Mouse (Mus musculus) neural tube, embryonic 14.5 days (tissue): Measurements from ENCODE around the gene Gtf2ird2. TPM values are rescaled to one million over a fixed set of nuclear protein-coding genes. Genes with fewer than 3 reads are reported as not detected.

ENCODE experiments used
- ATAC-seq: fragments of 200-750 bp; cut with Nextera tagmentation; 2 replicates; pipeline ENCODE4 v1.8.0; 2017; ENCODE audit warnings: low read depth, mild to moderate bottlenecking, moderate TSS enrichment, moderate library complexity
- H3K27ac ChIP-seq: fragments of 300-500 bp; sonication (generic); 2 replicates; pipeline ENCODE4 v1.5.1; 2014; ENCODE audit warnings: low read depth, mild to moderate bottlenecking, control low read depth, low read length, moderate library complexity, mixed read lengths
- H3K27me3 ChIP-seq: fragments of 300-500 bp; sonication (generic); 2 replicates; pipeline ENCODE4 v1.6.1; 2014; ENCODE audit warnings: low read length; ENCODE audit not compliant: control insufficient read depth, insufficient read depth
- H3K36me3 ChIP-seq: fragments of 300-500 bp; sonication (generic); 2 replicates; pipeline ENCODE4 v1.6.1; 2014; ENCODE audit warnings: low read length, mixed read lengths; ENCODE audit not compliant: control insufficient read depth, insufficient read depth
- H3K4me1 ChIP-seq: fragments of 300-500 bp; sonication (generic); 2 replicates; pipeline ENCODE4 v1.6.1; 2014; ENCODE audit warnings: low read length; ENCODE audit not compliant: control insufficient read depth, insufficient read depth
- H3K4me2 ChIP-seq: fragments of 300-500 bp; sonication (generic); 2 replicates; pipeline ENCODE4 v1.6.1; 2014; ENCODE audit warnings: mild to moderate bottlenecking, low read depth, low read length, control low read depth
- H3K4me3 ChIP-seq: fragments of 300-500 bp; sonication (generic); 2 replicates; pipeline ENCODE4 v1.5.1; 2014; ENCODE audit warnings: low read depth, low read length, control low read depth, mixed read lengths
- H3K9ac ChIP-seq: fragments of 300-500 bp; sonication (generic); replicated peaks from 2 replicates; pipeline ENCODE4 v1.6.1; 2014; ENCODE audit warnings: low read depth, mild to moderate bottlenecking, control low read depth, low read length, mixed read lengths
- H3K9me3 ChIP-seq: fragments of 300-500 bp; sonication (generic); 2 replicates; pipeline ENCODE4 v1.6.1; 2016; ENCODE audit warnings: low read length; ENCODE audit not compliant: control insufficient read depth
- WGBS: fragments of 180-500 bp; shearing (Covaris S2); extraction: QIAGEN DNeasy Blood & Tissue Kit; methylation state at CpG from one replicate; pipeline ENCODE4 v1.1.7; 2014; 5-methylcytosine and 5-hydroxymethylcytosine counted together
- polyA plus RNA-seq: library from polyadenylated mRNA; unstranded; fragments of >200 nt; fragmentation: Nextera tagmentation; extraction: Ambion mirVana; gene quantifications from 2 replicates; pipeline ENCODE4 v1.2.1, GENCODE M21; 2014

The Gtf2ird2 gene
- polyA plus RNA-seq, 1 experiment from 2014 or later, result 11.6 TPM

- Histone ChIP-seq H3K9ac (no peak overlapping the region), H3K27me3 (no peaks in the 10 kb centered on the region), H3K9me3 (no peaks in the 10 kb centered on the region), H3K4me2 (no peak overlapping the region), H3K4me3 (no peak overlapping the region), H3K36me3 (peaks cover 90% of the 10 kb centered on the region), H3K27ac (no peak overlapping the region), H3K4me1 (no peaks in the 10 kb centered on the region)
- ATAC-seq, result no peak
- 87% methylated on average over 9 of the region's 9 CpGs for WGBS
Observed at GRCm38 (mm10) chr5:134260001-134260636, 76.3 kb downstream of the Gtf2ird2 start.

GRCm38 (mm10) chr5:134265890-134266289 is 82.1 kb downstream of the Gtf2ird2 start:
- WGBS, result 92% methylated on average over 2 of the region's 2 CpGs
- no peak for ATAC-seq
- H3K4me2 ChIP-seq, result no peak overlapping the region
- H3K9ac ChIP-seq, result no peak overlapping the region
- no peaks in the 10 kb centered on the region for H3K9me3 ChIP-seq
- H3K27ac ChIP-seq, result no peak overlapping the region
- H3K27me3 ChIP-seq, result no peaks in the 10 kb centered on the region
- no peak overlapping the region for H3K4me3 ChIP-seq
- no peaks in the 10 kb centered on the region for H3K4me1 ChIP-seq
- peaks cover 84% of the 10 kb centered on the region for H3K36me3 ChIP-seq

GRCm38 (mm10) chr5:134266404-134266803 is 82.6 kb downstream of the Gtf2ird2 start:
- no peaks in the 10 kb centered on the region for H3K27me3 ChIP-seq
- no peak overlapping the region for H3K9ac ChIP-seq
- H3K27ac ChIP-seq, result no peak overlapping the region
- H3K4me1 ChIP-seq, result no peaks in the 10 kb centered on the region
- H3K36me3 ChIP-seq, result peaks cover 84% of the 10 kb centered on the region
- no peaks in the 10 kb centered on the region for H3K9me3 ChIP-seq
- ATAC-seq, result no peak
- WGBS, result 78% methylated on average over 18 of the region's 18 CpGs
- no peak overlapping the region for H3K4me2 ChIP-seq
- H3K4me3 ChIP-seq, result no peak overlapping the region

- H3K36me3 ChIP-seq, result peaks cover 86% of the 10 kb centered on the region
Observed at GRCm38 (mm10) chr5:134268751-134269150, 84.9 kb downstream of the Gtf2ird2 start.

GRCm38 (mm10) chr5:134269751-134270150 is 85.9 kb downstream of the Gtf2ird2 start:
- ATAC-seq, result no peak
- 87% methylated on average over 5 of the region's 5 CpGs for WGBS
- no peaks in the 10 kb centered on the region for H3K4me1 ChIP-seq
- H3K36me3 ChIP-seq, result peaks cover 84% of the 10 kb centered on the region
- no peaks in the 10 kb centered on the region for H3K27me3 ChIP-seq
- no peak overlapping the region for H3K27ac ChIP-seq
- no peak overlapping the region for H3K4me3 ChIP-seq
- no peaks in the 10 kb centered on the region for H3K9me3 ChIP-seq
- no peak overlapping the region for H3K4me2 ChIP-seq
- no peak overlapping the region for H3K9ac ChIP-seq

More at GRCm38 (mm10) chr5:134268751-134269150, 84.9 kb downstream of the Gtf2ird2 start:
- Histone ChIP-seq H3K4me1 (no peaks in the 10 kb centered on the region), H3K27me3 (no peaks in the 10 kb centered on the region), H3K4me3 (no peak overlapping the region), H3K9me3 (no peaks in the 10 kb centered on the region), H3K9ac (no peak overlapping the region), H3K27ac (no peak overlapping the region), H3K4me2 (no peak overlapping the region)
- ATAC-seq, result no peak
- 97% methylated on average over 8 of the region's 8 CpGs for WGBS

DNA sequence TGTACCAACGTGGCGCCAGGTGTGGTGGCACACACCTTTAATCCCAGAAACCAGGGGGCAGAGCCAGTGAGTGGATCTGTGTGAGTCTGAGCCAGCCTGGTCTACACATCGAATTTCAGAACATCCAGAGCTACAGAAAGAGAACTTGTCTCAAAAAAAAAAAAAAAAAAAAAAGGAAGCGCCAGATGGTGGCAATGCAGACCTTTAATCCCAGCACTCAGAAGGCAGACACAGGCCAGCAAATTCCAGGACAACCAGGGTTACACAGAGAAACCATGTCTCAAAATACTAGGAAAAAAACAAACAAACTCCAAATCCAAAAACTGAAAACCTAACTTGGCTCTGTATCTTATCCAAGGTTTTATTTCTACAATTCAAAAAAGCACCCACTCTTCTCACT is 86.7 kb downstream of the Gtf2ird2 start:
- Histone ChIP-seq H3K9ac (no peak overlapping the region), H3K4me2 (no peak overlapping the region), H3K27ac (no peak overlapping the region)

GRCm38 (mm10) chr5:134271421-134271820 is 87.6 kb downstream of the Gtf2ird2 start:
- no peaks in the 10 kb centered on the region for H3K4me1 ChIP-seq
- no peak for ATAC-seq
- no peaks in the 10 kb centered on the region for H3K27me3 ChIP-seq
- H3K36me3 ChIP-seq, result peaks cover 82% of the 10 kb centered on the region
- no peak overlapping the region for H3K4me2 ChIP-seq
- no peak overlapping the region for H3K4me3 ChIP-seq
- no peaks in the 10 kb centered on the region for H3K9me3 ChIP-seq
- H3K27ac ChIP-seq, result no peak overlapping the region
- no peak overlapping the region for H3K9ac ChIP-seq
- 90% methylated on average over 11 of the region's 11 CpGs for WGBS

More for the DNA sequence above, 86.7 kb downstream of the Gtf2ird2 start:
- Histone ChIP-seq H3K4me3 (no peak overlapping the region), H3K9me3 (no peaks in the 10 kb centered on the region), H3K36me3 (peaks cover 86% of the 10 kb centered on the region), H3K27me3 (no peaks in the 10 kb centered on the region), H3K4me1 (no peaks in the 10 kb centered on the region)
- 97% methylated on average over 4 of the region's 4 CpGs for WGBS
- ATAC-seq, result no peak

DNA sequence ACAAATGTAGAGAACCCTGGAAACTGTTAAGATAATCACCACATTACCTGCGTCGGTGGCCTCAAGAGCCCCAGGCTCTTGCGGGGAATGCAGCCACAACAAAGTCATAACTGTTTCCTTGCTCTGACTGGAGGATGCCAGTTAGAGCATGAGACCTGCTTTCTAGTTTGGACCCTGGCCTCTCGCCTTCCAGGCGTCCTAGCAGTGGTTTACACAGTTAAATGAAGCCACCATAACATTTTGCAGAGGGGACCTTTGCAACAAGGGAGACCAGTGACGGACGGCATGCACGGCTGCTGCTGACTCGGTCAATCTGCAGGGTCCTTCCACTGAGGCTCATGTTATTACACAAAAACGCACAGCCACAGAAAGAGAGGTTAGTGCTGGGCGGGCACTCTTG is 88.9 kb downstream of the Gtf2ird2 start:
- Histone ChIP-seq H3K4me3 (no peak overlapping the region), H3K4me2 (no peak overlapping the region), H3K9ac (no peak overlapping the region), H3K9me3 (no peaks in the 10 kb centered on the region), H3K27ac (no peak overlapping the region), H3K36me3 (peaks cover 83% of the 10 kb centered on the region), H3K27me3 (no peaks in the 10 kb centered on the region), H3K4me1 (no peaks in the 10 kb centered on the region)
- ATAC-seq, result no peak
- 86% methylated on average over 11 of the region's 11 CpGs for WGBS

GRCm38 (mm10) chr5:134273761-134274160 is 89.9 kb downstream of the Gtf2ird2 start:
- Histone ChIP-seq H3K4me2 (no peak overlapping the region), H3K27ac (no peak overlapping the region), H3K9me3 (no peaks in the 10 kb centered on the region), H3K27me3 (no peaks in the 10 kb centered on the region), H3K4me3 (no peak overlapping the region), H3K9ac (no peak overlapping the region), H3K36me3 (peaks cover 86% of the 10 kb centered on the region), H3K4me1 (no peaks in the 10 kb centered on the region)
- 89% methylated on average over 8 of the region's 8 CpGs for WGBS
- ATAC-seq, result no peak
